Mouse (Mus musculus): ENCODE results near the gene Cbx7.
"Not testable (repeated sequence)": the region's sequence is repeated elsewhere in the genome, so short reads cannot be mapped to it uniquely, and the experiment has no call there.

The Cbx7 gene

DNA sequence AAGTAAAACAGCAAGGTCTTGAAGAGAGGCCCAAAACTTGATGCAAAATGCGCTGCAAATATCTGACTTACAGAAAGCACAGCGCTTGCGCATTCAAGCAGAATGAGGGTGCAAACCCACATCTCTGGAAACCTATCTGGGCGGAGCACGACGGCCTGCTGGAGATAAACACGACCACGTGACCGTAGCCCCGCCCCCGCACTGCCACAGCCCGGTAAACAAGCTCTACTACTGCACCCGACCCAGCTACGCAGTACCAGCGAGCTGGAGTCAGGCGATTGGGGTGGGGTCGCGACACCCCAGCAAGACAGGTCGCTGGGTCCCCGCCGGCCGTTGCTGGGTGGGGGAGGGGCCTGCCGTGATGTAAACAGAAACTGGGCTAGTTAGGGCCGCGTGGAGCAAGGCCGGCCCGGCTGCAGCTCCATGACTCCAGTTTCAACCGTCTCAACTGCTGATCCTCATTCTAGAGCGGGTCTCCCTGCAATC lies 43.2 kb downstream of the Cbx7 start:
- DNase-seq (ENCODE audit: low spot score in 2 of 2) = peak; percentile 88 to 92

DNA sequence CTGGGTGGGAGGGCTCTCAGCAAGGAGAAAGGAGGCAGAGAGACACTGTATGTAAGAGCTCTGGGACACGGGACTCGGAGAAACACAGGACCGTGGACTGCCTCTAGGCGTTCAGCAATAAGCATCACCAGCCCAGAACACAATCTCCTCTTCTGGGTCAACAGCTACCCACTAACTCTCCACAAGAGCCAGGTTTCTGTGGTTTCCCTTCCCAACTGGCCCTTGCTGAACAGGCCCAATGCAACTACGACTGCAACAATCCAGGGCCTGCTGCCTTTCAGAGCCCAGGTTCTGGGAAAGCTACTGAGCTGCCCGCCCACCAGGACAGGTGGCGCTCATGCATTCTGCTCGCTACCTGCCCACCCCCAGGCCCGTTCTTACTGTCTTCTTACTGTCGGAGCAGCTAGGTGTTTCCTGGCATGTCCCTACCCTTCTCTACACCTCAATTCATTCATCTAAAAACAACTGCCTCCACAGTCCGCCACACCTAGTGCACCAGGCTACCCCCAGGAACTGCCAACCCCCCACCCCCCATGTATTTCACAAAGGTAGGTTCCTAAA lies 44.0 kb downstream of the Cbx7 start:
- DNase-seq (ENCODE audit: low spot score in 2 of 2) = no peak

DNA sequence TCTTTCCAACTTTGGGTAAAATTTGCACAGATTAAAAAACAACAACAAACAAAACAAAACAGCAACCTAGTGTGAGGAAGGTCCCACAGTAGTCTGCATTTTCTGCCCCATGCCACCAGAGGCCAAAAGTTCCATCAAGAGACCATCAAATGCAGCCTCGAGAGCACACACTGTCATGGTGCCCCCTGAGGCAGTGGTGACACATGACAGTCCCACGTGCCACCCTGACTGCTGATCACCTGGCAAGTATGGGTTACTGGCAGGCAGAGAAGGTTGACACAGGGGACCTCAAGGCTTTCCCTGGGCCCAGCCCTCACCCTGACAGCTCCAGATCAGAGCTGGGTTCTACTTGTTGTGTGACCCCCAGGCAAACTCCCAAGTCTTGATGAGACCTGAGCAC lies 51.1 kb downstream of the Cbx7 start:
- no peak for DNase-seq (ENCODE audit: low spot score in 2 of 2)

DNA sequence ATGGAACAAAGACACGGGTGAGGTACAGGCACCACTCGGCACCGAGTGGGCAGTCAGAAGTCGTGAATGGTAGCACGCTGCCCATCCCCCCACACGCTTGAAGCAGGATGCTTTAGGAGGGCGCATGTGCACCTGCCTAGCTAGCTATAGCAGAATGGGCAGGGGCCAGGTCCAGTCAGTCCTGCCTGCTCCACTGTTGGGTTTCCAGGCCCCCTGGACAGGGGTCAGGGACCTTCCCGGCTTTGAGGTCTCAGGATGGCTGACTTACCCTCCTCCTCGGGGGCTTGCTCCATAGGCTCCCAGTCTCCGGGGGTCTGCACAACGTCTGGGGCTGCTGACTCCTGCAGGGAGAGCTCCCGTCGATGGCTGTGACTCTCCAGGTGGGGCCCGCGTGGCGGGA lies 52.4 kb downstream of the Cbx7 start:
- no peak for DNase-seq (ENCODE audit: low spot score in 2 of 2)

DNA sequence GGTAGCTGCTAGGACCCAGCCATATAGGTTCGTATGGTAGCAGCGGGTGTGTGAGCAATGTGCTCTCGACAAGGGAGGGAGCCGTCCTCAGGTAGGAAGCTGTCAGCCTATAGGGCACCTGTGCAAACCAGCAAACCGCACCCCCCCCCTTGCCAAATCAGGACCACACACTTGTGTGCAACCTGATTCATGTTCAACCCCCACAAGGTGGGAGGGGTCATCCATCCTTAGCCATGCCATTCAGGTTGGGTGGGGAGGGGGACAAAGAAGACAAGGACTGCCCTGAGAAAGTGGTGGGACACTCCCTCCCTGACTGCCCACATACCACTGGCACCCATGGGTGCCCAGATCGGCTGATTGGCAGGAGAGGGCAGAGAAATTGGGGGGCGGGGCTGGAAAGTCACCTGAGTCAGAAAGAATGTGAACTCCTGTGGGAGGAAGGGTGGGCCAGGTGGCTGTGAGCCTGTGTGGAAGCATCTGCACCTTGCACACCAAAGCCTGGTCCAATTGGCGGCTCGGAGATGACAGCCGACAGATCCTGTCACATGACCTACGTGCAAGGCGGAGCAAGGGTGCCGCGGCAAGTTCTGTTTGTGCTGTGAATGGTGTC lies 53.7 kb downstream of the Cbx7 start:
- no peak for DNase-seq (ENCODE audit: low spot score in 2 of 2)

DNA sequence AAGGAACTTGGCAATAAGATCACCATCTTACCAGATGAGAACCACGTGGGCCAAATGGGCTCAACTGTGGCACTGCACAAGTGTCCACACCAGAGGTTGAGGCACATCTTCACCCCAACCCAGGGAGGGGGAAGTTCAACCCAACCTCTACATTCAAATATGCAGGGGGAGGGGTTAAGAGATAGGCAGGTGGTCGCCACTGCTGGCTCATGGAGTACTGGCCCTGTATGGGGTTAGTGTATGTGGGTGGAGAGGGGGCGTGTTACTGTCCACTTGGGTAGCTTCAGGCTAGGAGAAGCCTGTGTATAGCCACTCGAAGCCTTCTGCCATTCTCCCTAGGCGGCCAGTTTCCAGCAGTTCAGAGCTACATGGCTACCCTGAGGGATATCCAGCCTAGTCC lies 54.8 kb downstream of the Cbx7 start:
- no peak for DNase-seq (ENCODE audit: low spot score in 2 of 2)

DNA sequence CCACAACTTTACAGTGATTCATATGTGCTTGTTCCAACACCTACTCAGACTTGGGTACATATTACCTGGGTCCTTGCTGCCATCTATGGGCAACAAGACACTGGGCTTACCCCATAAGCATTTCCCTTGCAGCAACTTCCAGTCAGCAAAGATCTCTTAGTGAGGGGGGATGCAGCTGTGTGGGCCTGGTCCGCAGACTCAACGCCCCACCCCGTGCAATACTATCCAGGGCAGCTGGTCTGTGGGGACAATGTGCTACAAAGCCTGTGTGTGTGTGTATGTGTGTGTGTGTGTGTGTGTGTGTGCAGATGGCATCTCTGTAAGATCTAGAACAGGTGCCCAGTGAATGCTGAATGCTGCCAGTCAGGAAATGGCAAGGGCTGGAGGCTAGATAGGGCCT lies 56.6 kb downstream of the Cbx7 start:
- DNase-seq (ENCODE audit: low spot score in 2 of 2) = no peak

DNA sequence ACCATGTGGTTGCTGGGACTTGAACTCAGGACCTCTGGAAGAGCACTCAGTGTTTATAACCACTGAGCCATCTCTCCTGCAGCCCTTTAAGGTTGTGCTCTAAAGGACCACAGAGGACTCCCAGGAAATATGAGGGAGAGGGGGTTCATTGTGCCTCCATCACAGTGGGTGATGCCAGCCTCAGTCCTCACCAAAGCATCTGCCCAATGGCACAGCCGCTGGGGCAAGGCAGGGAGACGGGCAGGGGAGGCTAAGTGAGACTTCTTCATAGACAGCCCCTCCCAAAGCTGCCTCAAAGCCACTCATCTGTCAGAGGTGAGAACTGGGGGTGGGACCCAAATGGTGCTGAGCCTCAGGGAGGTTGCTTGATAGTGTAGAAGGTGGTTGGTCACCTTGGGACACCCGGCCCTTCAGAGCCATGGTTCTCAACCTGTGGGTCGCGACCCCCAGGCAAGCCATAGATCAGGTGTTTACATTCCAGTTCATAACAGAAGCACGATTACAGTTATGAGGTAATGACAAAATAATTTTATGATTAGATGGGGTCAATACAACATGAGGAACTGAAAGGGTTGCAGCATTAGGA lies 57.1 kb downstream of the Cbx7 start:
- no peak for DNase-seq (ENCODE audit: low spot score in 2 of 2)

DNA sequence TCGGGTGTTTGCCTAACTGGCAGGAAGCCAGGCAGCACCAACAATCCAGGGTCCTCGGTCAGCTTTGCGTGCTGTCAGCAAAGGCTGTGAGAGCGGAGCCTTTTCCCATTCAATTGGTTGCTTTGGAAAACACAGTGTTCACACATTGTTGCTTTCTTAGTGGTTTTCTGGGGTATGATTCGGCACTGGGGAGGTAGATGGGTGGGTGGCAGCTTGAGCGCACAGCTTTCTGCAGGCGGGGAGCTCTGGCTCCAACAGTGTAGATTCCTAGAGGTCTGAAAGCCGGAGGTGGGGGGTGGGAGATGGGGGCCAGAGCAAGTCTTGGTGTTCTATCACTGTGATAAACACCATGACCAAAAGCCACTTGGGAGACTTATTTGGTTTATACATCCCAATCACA lies 59.6 kb downstream of the Cbx7 start:
- DNase-seq (ENCODE audit: low spot score in 2 of 2) = no peak

DNA sequence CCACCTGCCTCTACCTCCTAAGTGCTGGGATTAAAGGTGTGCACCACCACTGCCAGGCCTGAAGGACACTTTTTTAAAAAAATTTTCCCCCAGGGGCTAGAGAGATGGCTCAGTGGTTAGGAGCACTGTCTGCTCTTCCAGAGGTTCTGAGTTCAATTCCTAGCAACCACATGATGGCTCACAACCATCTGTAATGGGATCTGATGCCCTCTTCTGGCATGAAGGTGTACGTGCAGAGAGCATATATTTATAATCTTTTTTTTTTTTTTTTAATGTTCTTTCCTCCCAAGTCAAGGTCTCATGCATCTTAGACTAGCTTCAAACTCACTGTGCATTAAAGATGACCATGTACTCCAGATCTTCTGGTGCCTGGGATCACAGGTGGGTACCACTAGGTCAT lies 60.1 kb downstream of the Cbx7 start:
- DNase-seq (ENCODE audit: low spot score in 2 of 2) = not testable (repeated sequence)

DNA sequence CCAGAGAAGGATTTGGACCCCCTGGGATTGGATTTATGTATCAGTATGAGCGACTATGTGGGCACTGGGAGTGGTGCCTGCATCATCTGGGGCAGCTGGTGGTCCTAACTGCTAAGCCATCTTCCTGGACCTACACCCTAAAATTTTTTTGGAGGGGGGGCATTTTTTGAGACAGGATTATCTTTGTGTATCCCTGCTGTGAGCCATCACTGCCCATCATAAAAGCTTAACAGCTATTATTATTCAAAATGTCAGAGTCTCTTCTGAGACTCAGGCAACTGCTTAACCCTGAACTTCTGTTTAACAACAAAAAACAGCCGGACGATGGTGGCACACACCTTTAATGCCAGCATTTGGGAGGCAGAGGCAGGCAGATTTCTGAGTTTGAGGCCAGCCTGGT lies 61.9 kb downstream of the Cbx7 start:
- not testable (repeated sequence) for DNase-seq (ENCODE audit: low spot score in 2 of 2)

DNA sequence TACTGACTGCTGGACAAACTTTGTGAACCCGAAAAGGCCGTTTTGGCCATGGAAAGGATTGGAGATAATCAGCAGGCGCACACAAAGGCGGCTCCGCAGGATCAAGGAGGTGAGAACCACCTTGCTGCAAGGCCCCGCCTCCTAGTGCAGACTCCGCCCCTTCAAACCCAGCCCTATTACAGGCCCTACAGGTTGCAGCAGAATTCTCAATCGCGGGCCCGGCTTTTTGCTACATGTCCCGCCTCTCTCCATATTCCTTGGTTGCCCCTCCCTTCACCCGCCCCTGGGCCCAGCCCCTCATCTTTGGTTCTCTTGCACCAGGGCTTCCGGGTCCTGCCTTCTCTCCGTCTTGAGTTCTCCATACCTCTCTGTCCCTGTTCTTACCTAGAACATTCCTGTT lies 64.1 kb downstream of the Cbx7 start:
- DNase-seq (ENCODE audit: low spot score in 2 of 2) = no peak

DNA sequence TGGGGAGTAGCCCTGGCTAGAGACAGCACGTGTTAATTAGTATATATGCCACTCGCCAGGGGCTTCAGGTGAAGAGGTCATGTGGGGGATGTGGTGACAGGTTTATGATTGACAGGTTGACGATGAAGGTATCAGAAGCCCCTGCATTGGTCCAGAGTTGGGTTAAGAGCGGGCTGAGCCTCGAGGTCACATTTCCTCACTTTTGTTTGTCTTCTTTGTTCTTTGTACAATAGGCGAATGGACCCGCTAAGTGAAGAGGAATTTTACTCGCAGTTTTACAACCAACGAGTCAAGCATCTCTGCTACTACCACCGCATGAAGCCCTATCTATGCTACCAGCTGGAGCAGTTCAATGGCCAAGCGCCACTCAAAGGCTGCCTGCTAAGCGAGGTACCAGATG lies 65.7 kb downstream of the Cbx7 start:
- DNase-seq (ENCODE audit: low spot score in 2 of 2) = no peak

DNA sequence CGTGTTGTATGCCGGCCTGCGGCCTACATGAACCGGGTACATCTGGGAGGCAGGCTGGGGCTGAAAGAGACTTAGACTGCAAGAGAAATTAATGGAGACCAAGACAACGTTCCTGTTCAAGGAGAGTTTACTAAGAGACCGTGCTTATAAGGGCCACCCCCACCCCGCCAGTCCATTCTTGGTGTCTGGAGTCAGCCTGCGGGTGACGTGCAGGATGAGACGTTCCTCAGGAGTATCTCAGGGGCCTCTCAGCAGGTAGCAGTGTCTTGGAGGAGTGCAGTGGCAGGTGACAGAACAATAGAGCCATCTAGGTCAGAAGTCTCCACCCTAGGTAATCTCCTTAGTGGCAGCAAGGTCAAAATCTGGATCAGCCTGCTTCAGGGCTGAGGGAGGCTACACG lies 66.2 kb downstream of the Cbx7 start:
- DNase-seq (ENCODE audit: low spot score in 2 of 2) = not testable (repeated sequence)

DNA sequence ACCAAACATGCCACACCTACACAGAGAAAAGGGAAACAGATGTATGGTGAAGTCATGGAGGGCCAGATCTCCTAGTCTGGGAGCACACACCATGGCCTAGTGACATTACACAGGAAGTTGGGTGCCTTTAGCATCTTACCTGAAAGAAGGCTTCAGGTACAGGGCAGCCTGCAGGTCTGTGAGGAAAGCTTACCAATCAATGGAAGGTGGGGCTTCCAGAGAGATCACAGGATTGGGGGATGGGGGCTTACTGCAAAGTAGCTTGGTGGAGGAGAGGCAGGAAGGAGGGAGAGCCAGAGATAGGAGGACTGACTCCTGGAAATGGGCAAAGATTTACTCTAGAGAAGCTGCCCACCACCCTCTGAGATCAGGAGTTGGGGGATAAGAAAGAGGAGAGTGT lies 67.0 kb downstream of the Cbx7 start:
- DNase-seq (ENCODE audit: low spot score in 2 of 2) = no peak

DNA sequence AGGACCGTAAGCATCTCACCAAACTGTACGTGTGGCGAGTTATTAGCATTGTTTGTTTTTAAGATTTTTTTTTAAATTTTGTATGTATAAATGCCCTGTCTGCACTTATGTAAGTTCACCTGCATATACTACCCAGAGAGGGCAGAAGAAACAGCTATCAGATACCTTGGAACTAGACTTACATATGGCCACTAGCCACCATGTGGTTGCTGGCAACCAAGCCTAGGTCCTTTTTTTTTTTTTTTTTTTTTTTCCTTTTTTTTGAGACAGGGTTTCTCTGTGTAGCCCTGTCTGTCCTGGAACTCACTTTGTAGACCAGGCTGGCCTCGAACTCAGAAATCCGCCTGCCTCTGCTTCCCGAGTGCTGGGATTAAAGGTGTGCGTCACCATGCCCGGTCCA lies 67.8 kb downstream of the Cbx7 start:
- not testable (repeated sequence) for DNase-seq (ENCODE audit: low spot score in 2 of 2)

DNA sequence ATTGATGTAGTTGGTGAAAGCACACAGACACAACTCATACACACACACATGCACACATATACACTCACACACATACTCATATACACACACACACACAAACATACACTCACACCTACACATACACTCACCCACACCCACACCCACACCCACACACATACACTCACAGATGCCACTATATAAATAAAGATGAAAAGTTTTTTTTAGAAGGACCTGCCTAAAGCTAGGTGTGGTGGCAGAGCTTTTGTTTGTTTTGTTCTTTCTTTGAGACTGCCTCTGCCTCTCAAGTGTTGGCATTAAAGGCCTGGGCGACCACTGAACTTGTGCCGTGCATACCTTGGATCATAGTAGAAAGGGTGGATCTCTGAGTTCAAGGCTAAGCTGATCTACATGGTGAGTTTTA lies 69.5 kb downstream of the Cbx7 start:
- DNase-seq (ENCODE audit: low spot score in 2 of 2) = no peak

DNA sequence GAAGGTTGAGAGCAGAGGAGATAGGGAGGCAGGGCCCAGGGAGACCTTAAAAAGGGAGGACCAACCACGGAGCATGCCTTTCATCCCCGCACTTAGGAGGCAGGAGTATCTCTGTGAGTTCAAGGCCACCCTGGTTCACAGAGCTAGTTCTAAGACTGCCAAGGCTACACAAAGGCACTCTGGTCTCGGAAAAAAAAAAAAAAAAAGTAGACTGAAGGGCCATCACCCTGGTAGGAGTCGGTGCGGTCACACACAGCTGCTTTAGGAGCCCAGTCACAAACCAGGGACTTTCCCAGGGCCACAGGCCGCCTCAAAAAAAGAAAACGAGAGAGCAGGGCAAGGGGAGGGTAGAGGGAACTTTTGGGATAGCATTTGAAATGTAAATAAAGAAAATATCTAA lies 70.2 kb downstream of the Cbx7 start:
- DNase-seq (ENCODE audit: low spot score in 2 of 2) = no peak

DNA sequence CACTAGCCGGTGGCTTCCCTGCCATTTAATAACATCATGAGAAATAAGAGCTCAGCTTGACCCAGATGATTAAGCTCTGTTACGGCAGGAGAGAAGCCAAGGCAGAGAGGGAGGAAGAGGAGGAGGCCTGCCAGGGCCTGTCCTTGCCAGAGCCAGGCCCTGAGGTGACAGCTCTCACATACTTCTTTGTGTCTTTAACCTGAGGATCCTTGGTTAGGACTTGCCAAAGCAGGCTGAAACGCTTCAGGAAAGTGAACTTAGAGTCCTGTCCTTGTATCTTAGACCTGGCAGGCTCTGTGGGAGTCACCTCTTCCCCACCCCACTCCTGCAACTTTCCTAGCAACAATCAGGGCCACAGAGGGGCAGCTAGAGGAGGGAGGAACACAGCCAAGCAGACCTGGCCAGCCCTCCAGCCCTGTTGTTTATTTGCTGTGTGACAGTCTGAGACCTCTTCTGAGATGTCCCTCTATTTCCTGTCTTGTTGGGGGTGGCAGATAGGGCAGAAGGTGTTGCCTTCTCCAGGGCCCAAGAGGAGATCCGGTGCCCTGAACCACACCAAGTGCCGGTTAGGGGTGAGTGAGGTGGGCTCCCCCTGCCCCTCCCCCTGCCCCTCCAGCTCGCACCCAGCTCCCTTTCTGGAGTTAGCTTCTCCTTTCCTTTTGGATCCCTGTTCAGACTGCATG lies 71.0 kb downstream of the Cbx7 start:
- no peak for DNase-seq (ENCODE audit: low spot score in 2 of 2)

DNA sequence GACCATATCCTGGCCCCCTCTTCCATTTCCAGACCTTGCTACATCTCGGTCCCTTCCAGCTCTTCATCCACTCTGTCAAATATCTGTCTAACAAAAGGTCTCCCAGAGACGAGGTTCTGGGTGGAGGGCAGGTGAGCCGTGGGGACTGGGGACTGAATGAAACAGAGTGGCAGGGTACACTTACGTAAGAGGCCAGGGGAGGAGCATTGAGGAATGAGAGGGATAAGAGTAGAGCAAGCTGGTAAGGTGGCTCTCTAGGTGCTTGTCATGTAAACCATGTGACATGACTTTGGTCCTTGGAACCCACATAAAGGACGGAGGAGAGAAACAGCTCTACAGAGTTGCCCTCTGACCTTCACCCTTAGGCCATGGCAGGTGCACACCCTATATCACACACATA lies 71.9 kb downstream of the Cbx7 start:
- DNase-seq (ENCODE audit: low spot score in 2 of 2) = no peak

DNA sequence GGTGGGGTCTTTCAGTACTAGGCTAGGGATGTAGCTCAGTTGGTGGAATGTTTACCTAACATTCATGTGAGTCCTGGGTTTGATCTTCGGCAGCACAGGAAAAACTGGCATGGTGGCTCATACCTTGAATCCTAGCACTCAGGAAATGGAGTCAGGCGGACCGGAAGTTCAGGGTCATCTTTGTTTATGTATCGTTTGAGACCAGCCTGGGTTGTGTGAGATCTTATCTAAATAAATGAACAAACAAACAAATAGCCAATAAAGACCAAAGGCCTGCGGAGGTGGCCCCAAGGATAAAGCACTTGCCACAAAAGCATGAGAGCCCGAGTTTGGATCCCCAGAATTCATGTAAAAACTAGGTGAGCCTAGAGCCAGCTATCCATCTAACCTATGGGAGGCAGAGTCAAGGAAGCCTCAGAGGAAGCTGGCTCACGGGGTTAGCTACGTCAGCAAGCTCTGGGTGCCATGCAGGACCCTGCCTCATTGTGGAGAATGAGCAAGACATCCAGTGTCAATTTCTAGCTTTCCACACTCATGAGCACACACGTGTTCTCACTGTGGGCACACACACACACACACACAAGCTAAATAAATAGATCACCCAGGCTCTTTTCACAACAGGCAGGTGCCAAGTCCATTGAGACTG lies 74.7 kb downstream of the Cbx7 start:
- no peak for DNase-seq (ENCODE audit: low spot score in 2 of 2)

DNA sequence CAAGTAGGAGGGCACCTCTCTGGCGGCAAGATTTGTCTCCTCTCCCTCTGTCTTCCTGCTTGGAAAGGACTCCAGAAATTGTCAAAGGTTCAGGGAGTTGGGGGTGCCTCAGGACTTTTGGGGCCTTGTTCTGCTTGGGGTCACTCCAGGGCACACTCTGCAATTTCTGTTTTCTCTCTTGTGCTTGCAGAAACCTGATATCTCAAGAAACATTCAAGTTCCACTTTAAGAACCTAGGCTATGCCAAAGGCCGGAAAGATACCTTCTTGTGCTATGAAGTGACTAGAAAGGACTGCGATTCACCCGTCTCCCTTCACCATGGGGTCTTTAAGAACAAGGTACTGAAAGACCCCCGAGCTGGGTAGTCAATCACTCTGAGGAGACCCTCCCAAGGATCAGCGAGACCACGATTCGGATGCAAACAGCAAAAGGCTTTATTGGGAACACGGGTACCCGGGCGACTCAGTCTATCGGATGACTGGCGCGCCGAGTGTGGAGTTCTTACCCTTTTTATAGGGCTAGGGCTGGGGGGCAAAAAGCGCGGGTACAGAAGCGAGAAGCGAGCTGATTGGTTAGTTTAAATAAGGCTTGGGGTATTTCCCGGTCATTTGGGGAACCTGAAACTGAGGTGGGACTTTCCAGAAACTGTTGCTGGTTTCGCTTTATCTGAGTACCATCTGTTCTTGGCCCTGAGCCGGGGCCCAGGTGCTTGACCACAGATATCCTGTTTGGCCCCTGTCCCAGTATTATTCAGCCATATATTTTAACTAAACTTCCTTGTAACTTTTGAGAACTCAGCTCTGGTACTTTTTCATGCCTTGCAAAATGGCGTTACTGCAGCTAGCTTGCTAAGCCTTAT lies 75.5 kb downstream of the Cbx7 start:
- not testable (repeated sequence) for DNase-seq (ENCODE audit: low spot score in 2 of 2)
